Mouse (Mus musculus): Measurements from ENCODE around the gene Myh7b.
"Not testable (repeated sequence)": the region's sequence is repeated elsewhere in the genome, so short reads cannot be mapped to it uniquely, and the experiment has no call there.

Gene Myh7b

GRCm38 (mm10) chr2:155603707-155604106, 7.3 kb upstream of the Myh7b start:
- DNase-seq (ENCODE audit: low read depth in 2 of 2, low spot score in 2 of 2), result no peak

- no peak for DNase-seq (ENCODE audit: low read depth in 2 of 2, low spot score in 2 of 2)
These were observed 6.3 kb upstream of the Myh7b start for GRCm38 (mm10) chr2:155604560-155605235.

- not testable (repeated sequence) for DNase-seq (ENCODE audit: low read depth in 2 of 2, low spot score in 2 of 2)
These were observed 5.8 kb upstream of the Myh7b start for GRCm38 (mm10) chr2:155605236-155605589.

GRCm38 (mm10) chr2:155606360-155606759, 4.7 kb upstream of the Myh7b start:
- no peak for DNase-seq (ENCODE audit: low read depth in 2 of 2, low spot score in 2 of 2)

GRCm38 (mm10) chr2:155611834-155612550, 980 bp downstream of the Myh7b start:
- no peak for DNase-seq (ENCODE audit: low read depth in 2 of 2, low spot score in 2 of 2)

- peak in 1 of 2 experiments; percentile 36 for DNase-seq (ENCODE audit: low read depth in 2 of 2, low spot score in 2 of 2)
These were observed 2.3 kb downstream of the Myh7b start for GRCm38 (mm10) chr2:155613326-155613755.

- DNase-seq (ENCODE audit: low read depth in 2 of 2, low spot score in 2 of 2), result no peak
These were observed 2.9 kb downstream of the Myh7b start for GRCm38 (mm10) chr2:155613953-155614352.

GRCm38 (mm10) chr2:155616971-155617370, 6.0 kb downstream of the Myh7b start:
- no peak for DNase-seq (ENCODE audit: low read depth in 2 of 2, low spot score in 2 of 2)

- peak; percentile 89 to 91 for DNase-seq (ENCODE audit: low read depth in 2 of 2, low spot score in 2 of 2)
These were observed 8.8 kb downstream of the Myh7b start for GRCm38 (mm10) chr2:155619817-155620216.

GRCm38 (mm10) chr2:155622606-155623005, 11.6 kb downstream of the Myh7b start:
- DNase-seq (ENCODE audit: low read depth in 2 of 2, low spot score in 2 of 2), result no peak

GRCm38 (mm10) chr2:155623996-155624395, 13.0 kb downstream of the Myh7b start:
- no peak for DNase-seq (ENCODE audit: low read depth in 2 of 2, low spot score in 2 of 2)

- no peak for DNase-seq (ENCODE audit: low read depth in 2 of 2, low spot score in 2 of 2)
These were observed 13.7 kb downstream of the Myh7b start for GRCm38 (mm10) chr2:155624730-155625129.

GRCm38 (mm10) chr2:155626277-155626676, 15.3 kb downstream of the Myh7b start:
- DNase-seq (ENCODE audit: low read depth in 2 of 2, low spot score in 2 of 2), result no peak

- DNase-seq (ENCODE audit: low read depth in 2 of 2, low spot score in 2 of 2), result peak; percentile 72 to 73
These were observed 16.2 kb downstream of the Myh7b start for GRCm38 (mm10) chr2:155627030-155627738.

GRCm38 (mm10) chr2:155628112-155628511, 17.1 kb downstream of the Myh7b start:
- DNase-seq (ENCODE audit: low read depth in 2 of 2, low spot score in 2 of 2), result no peak

GRCm38 (mm10) chr2:155628519-155628918, 17.5 kb downstream of the Myh7b start:
- no peak for DNase-seq (ENCODE audit: low read depth in 2 of 2, low spot score in 2 of 2)

GRCm38 (mm10) chr2:155629231-155629661, 18.2 kb downstream of the Myh7b start:
- no peak for DNase-seq (ENCODE audit: low read depth in 2 of 2, low spot score in 2 of 2)

GRCm38 (mm10) chr2:155630153-155630552, 19.1 kb downstream of the Myh7b start:
- DNase-seq (ENCODE audit: low read depth in 2 of 2, low spot score in 2 of 2), result no peak

GRCm38 (mm10) chr2:155630590-155631416, 19.8 kb downstream of the Myh7b start:
- DNase-seq (ENCODE audit: low read depth in 2 of 2, low spot score in 2 of 2), result no peak

- DNase-seq (ENCODE audit: low read depth in 2 of 2, low spot score in 2 of 2), result no peak
These were observed 21.3 kb downstream of the Myh7b start for GRCm38 (mm10) chr2:155632138-155632936.
